Mouse (Mus musculus): ENCODE results near the gene Bola1. TPM values are rescaled to one million over a fixed set of nuclear protein-coding genes. Genes with fewer than 3 reads are reported as not detected.

Gene Bola1
- total and polyA plus RNA-seq, 2 experiments from 2014 or later: 40.4 to 63.0 TPM

- Histone ChIP-seq H3K4me1 (ENCODE audit: insufficient read depth, low read length) (0 out of 2 replicates have a peak, but pooled peaks cover 8% of the 10 kb centered on the region), H3K36me3 (ENCODE audit: insufficient read depth, low read length) (peaks cover 29% of the 10 kb centered on the region; the same call in 1 of the 2 replicates), H3K9ac (replicated peaks; ENCODE audit: low read length) (no peak overlapping the region), H3K4me2 (ENCODE audit: low read depth, low read length) (no peak overlapping the region), H3K9me3 (ENCODE audit: low read length) (no peaks in the 10 kb centered on the region), H3K27ac (no peak overlapping the region), H3K27me3 (ENCODE audit: insufficient read depth, low read length) (no peaks in the 10 kb centered on the region), H3K4me3 (ENCODE audit: low read length) (no peak overlapping the region)
- 89% methylated on average over 10 of the region's 10 CpGs for WGBS
- ATAC-seq (no peak), DNase-seq (ENCODE audit: low spot score) (no peak)
- no peak for TF ChIP-seq CTCF (IDR thresholded peaks at IDR 0.05; ENCODE audit: low read depth)
These were observed 24.5 kb downstream of the Bola1 start for GRCm38 (mm10) chr3:96194966-96195365.

- TF ChIP-seq CTCF (IDR thresholded peaks at IDR 0.05; ENCODE audit: low read depth): no peak
- no peak for ATAC-seq
These were observed 26.5 kb downstream of the Bola1 start for GRCm38 (mm10) chr3:96192977-96193376.

GRCm38 (mm10) chr3:96182382-96182776 lies 37.1 kb downstream of the Bola1 start:
- Histone ChIP-seq H3K4me2 (ENCODE audit: low read depth, low read length) (peak overlapping the region; percentile 69), H3K9ac (replicated peaks; ENCODE audit: low read length) (peak overlapping the region; percentile 74), H3K27me3 (ENCODE audit: insufficient read depth, low read length) (no peaks in the 10 kb centered on the region), H3K9me3 (ENCODE audit: low read length) (no peaks in the 10 kb centered on the region), H3K4me1 (ENCODE audit: insufficient read depth, low read length) (peaks cover 13% of the 10 kb centered on the region; the same call in 1 of the 2 replicates), H3K36me3 (ENCODE audit: insufficient read depth, low read length) (peaks cover 14% of the 10 kb centered on the region), H3K4me3 (ENCODE audit: low read length) (peak overlapping the region; percentile 70), H3K27ac (peak overlapping the region; percentile 89)
- ATAC-seq: no peak
- 30% methylated on average over 4 of the region's 4 CpGs for WGBS
- DNase-seq (ENCODE audit: low spot score): peak; percentile 18
- no peak for TF ChIP-seq CTCF (IDR thresholded peaks at IDR 0.05; ENCODE audit: low read depth)

More at GRCm38 (mm10) chr3:96192977-96193376, 26.5 kb downstream of the Bola1 start:
- peaks cover 38% of the 10 kb centered on the region; the same call in 1 of the 2 replicates for H3K36me3 ChIP-seq (ENCODE audit: insufficient read depth, low read length)
- no peak overlapping the region for H3K9ac ChIP-seq (replicated peaks; ENCODE audit: low read length)
- WGBS: 67% methylated on average over 12 of the region's 12 CpGs
- H3K27ac ChIP-seq: no peak overlapping the region
- no peak for DNase-seq (ENCODE audit: low spot score)
- H3K27me3 ChIP-seq (ENCODE audit: insufficient read depth, low read length): no peaks in the 10 kb centered on the region
- no peak overlapping the region for H3K4me3 ChIP-seq (ENCODE audit: low read length)
- H3K4me2 ChIP-seq (ENCODE audit: low read depth, low read length): no peak overlapping the region
- H3K9me3 ChIP-seq (ENCODE audit: low read length): no peaks in the 10 kb centered on the region
- H3K4me1 ChIP-seq (ENCODE audit: insufficient read depth, low read length): 0 out of 2 replicates have a peak, but pooled peaks cover 8% of the 10 kb centered on the region

GRCm38 (mm10) chr3:96181510-96182381 lies 37.8 kb downstream of the Bola1 start:
- 22% methylated on average over 12 of the region's 12 CpGs for WGBS
- Histone ChIP-seq H3K4me2 (ENCODE audit: low read depth, low read length) (peak overlapping the region; percentile 69), H3K9ac (replicated peaks; ENCODE audit: low read length) (peak overlapping the region; percentile 74), H3K27ac (peak overlapping the region; percentile 89), H3K36me3 (ENCODE audit: insufficient read depth, low read length) (peaks cover 10% of the 10 kb centered on the region; the same call in 1 of the 2 replicates), H3K9me3 (ENCODE audit: low read length) (no peaks in the 10 kb centered on the region), H3K4me3 (ENCODE audit: low read length) (peak overlapping the region; percentile 70), H3K27me3 (ENCODE audit: insufficient read depth, low read length) (no peaks in the 10 kb centered on the region), H3K4me1 (ENCODE audit: insufficient read depth, low read length) (peaks cover 13% of the 10 kb centered on the region; the same call in 1 of the 2 replicates)
- TF ChIP-seq CTCF (IDR thresholded peaks at IDR 0.05; ENCODE audit: low read depth): no peak
- peak; percentile 57 for ATAC-seq
- peak; percentile 63 for DNase-seq (ENCODE audit: low spot score)

GRCm38 (mm10) chr3:96180727-96181477 lies 38.6 kb downstream of the Bola1 start, which contains the start of gene Sv2a:
Gene Sv2a (plus strand): TSS chr3:96181151.
- ATAC-seq: peak; percentile 80
- H3K27ac ChIP-seq: peak within 1 kb of the TSS; percentile 89
- peak within 1 kb of the TSS; percentile 74 for H3K9ac ChIP-seq (replicated peaks; ENCODE audit: low read length)
- under 1% methylated on average over 18 of the region's 23 CpGs for WGBS
- H3K36me3 ChIP-seq (ENCODE audit: insufficient read depth, low read length): peaks cover 18% of the 10 kb centered on the region
- no peaks in the 10 kb centered on the region for H3K27me3 ChIP-seq (ENCODE audit: insufficient read depth, low read length)
- DNase-seq (ENCODE audit: low spot score): peak; percentile 84
- H3K4me2 ChIP-seq (ENCODE audit: low read depth, low read length): peak within 1 kb of the TSS; percentile 69
- no peaks in the 10 kb centered on the region for H3K9me3 ChIP-seq (ENCODE audit: low read length)
- TF ChIP-seq CTCF (IDR thresholded peaks at IDR 0.05; ENCODE audit: low read depth): no peak
- H3K4me1 ChIP-seq (ENCODE audit: insufficient read depth, low read length): peaks cover 13% of the 10 kb centered on the region; the same call in 1 of the 2 replicates
- peak within 1 kb of the TSS; percentile 70 for H3K4me3 ChIP-seq (ENCODE audit: low read length)

GRCm38 (mm10) chr3:96179531-96179930 lies 40.0 kb downstream of the Bola1 start:
- Histone ChIP-seq H3K9me3 (ENCODE audit: low read length) (no peaks in the 10 kb centered on the region), H3K4me3 (ENCODE audit: low read length) (no peak overlapping the region), H3K27ac (0 out of 2 replicates have a peak overlapping the region, but pooled peaks have one; percentile 22), H3K27me3 (ENCODE audit: insufficient read depth, low read length) (no peaks in the 10 kb centered on the region), H3K4me2 (ENCODE audit: low read depth, low read length) (no peak overlapping the region), H3K9ac (replicated peaks; ENCODE audit: low read length) (no peak overlapping the region), H3K4me1 (ENCODE audit: insufficient read depth, low read length) (peaks cover 13% of the 10 kb centered on the region; the same call in 1 of the 2 replicates), H3K36me3 (ENCODE audit: insufficient read depth, low read length) (peaks cover 27% of the 10 kb centered on the region)
- ATAC-seq: no peak
- TF ChIP-seq CTCF (IDR thresholded peaks at IDR 0.05; ENCODE audit: low read depth): no peak
- peak; percentile 71 for DNase-seq (ENCODE audit: low spot score)
- WGBS: 32% methylated on average over 4 of the region's 4 CpGs
